ENCODE assay signal across 11 mouse cellular contexts in the genomic region with DNA sequence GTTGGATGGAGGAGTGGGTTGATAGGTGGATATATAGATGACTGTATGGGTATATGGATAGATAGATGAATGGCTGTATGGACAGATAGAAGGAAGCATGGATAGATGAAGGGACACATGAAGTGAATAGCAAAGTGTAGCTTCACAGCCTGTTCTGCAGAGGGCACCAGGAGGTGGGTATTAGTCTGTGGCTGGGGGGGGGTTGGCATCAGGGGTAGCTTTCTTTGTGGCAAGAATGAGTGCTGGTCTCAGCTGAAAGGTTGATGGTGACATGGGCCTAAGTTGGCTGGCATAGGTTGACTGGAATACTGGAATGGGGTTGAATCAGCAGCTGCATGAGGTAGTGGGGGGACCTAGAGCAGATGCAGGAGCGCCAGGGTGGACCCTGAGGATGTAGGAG. TPM values are rescaled to one million over a fixed set of nuclear protein-coding genes. Genes with fewer than 3 reads are reported as not detected.
DNase-seq lines count a peak whose midpoint lies in the region; ATAC-seq and TF ChIP-seq lines count a peak whose summit lies in the region.
"Had no signal": no experiment of that assay in that cellular context is flagged by ENCODE, and none has a peak within 500 bp of the region (broad histone marks: within the 10 kb centered on the region; RNA-seq: fewer than 3 reads in every experiment).

No protein-coding gene starts in this region.

- H3K4me2 ChIP-seq in forebrain, embryonic 12.5 days: peak overlapping the region; percentile 89
- peak overlapping the region; percentile 83 for H3K4me2 ChIP-seq in hindbrain, embryonic 15.5 days
- peak overlapping the region; percentile 86 for H3K4me2 ChIP-seq in midbrain, postnatal 0 days (ENCODE audit: low read depth, low read length, poor library complexity, severe bottlenecking)
- no peak overlapping the region for H3K4me2 ChIP-seq in kidney, embryonic 14.5 days (replicated peaks; ENCODE audit: low read depth, low read length)

- peak overlapping the region; percentile 19; the same call in 1 of the 2 replicates for H3K4me3 ChIP-seq in left cerebral cortex, adult 2 months
- peak overlapping the region; percentile 66 for H3K4me3 ChIP-seq in forebrain, embryonic 12.5 days (replicated peaks)
- H3K4me3 ChIP-seq in hindbrain, embryonic 15.5 days: peak overlapping the region; percentile 68
- H3K4me3 ChIP-seq in midbrain, postnatal 0 days (ENCODE audit: low read depth, low read length): peak overlapping the region; percentile 77
- H3K4me3 ChIP-seq in kidney, embryonic 14.5 days (ENCODE audit: low read length): no peak overlapping the region
- H3K4me3 ChIP-seq: erythroblast, embryonic 14.5 days had no signal

- peaks cover 48% of the 10 kb centered on the region for H3K4me1 ChIP-seq in forebrain, embryonic 12.5 days
- peaks cover 53% of the 10 kb centered on the region for H3K4me1 ChIP-seq in hindbrain, embryonic 15.5 days (replicated peaks)
- peaks cover 12% of the 10 kb centered on the region for H3K4me1 ChIP-seq in midbrain, postnatal 0 days (ENCODE audit: insufficient read depth, low read length)
- peaks cover 12% of the 10 kb centered on the region for H3K4me1 ChIP-seq in kidney, embryonic 14.5 days (ENCODE audit: control insufficient read depth, insufficient read depth, low read length)

- peak overlapping the region; percentile 95 for H3K9ac ChIP-seq in forebrain, embryonic 12.5 days
- H3K9ac ChIP-seq in hindbrain, embryonic 15.5 days: peak overlapping the region; percentile 91
- peak overlapping the region; percentile 100 for H3K9ac ChIP-seq in midbrain, postnatal 0 days (replicated peaks; ENCODE audit: low read length, poor library complexity, severe bottlenecking)
- no peak overlapping the region for H3K9ac ChIP-seq in kidney, embryonic 14.5 days (ENCODE audit: low read depth, low read length)

- intact Hi-C loops in left cerebral cortex, adult 2 months (cut with DNase I): no loop called here
- intact Hi-C loops in left cerebral cortex, postnatal 36 days (cut with DNase I): loop anchor here (5.0 kb wide), 2 partner anchors 34 to 59 kb away; a partner anchor contains a TSS

- H3K36me3 ChIP-seq in forebrain, embryonic 12.5 days (replicated peaks): peaks cover 17% of the 10 kb centered on the region
- peaks cover 9% of the 10 kb centered on the region for H3K36me3 ChIP-seq in hindbrain, embryonic 15.5 days
- peaks cover 11% of the 10 kb centered on the region; the same call in 1 of the 2 replicates for H3K36me3 ChIP-seq in midbrain, postnatal 0 days (ENCODE audit: insufficient read depth, low read length)
- H3K36me3 ChIP-seq in kidney, embryonic 14.5 days (ENCODE audit: control insufficient read depth, insufficient read depth, low read length): no peaks in the 10 kb centered on the region

- peaks cover 5% of the 10 kb centered on the region for H3K27me3 ChIP-seq in forebrain, embryonic 12.5 days
- no peaks in the 10 kb centered on the region for H3K27me3 ChIP-seq in hindbrain, embryonic 15.5 days
- no peaks in the 10 kb centered on the region for H3K27me3 ChIP-seq in midbrain, postnatal 0 days (ENCODE audit: insufficient read depth, low read length)
- peaks cover 72% of the 10 kb centered on the region for H3K27me3 ChIP-seq in kidney, embryonic 14.5 days (ENCODE audit: control insufficient read depth, insufficient read depth, low read length)

- WGBS in forebrain, embryonic 12.5 days: 0% methylated on average over 1 of the region's 1 CpGs
- WGBS in hindbrain, embryonic 15.5 days: 0% methylated on average over 1 of the region's 1 CpGs
- 0% methylated on average over 1 of the region's 1 CpGs for WGBS in midbrain, postnatal 0 days
- 0% methylated on average over 1 of the region's 1 CpGs for WGBS in kidney, embryonic 14.5 days

- H3K9me3 ChIP-seq in forebrain, embryonic 12.5 days: no peaks in the 10 kb centered on the region
- H3K9me3 ChIP-seq in hindbrain, embryonic 15.5 days: no peaks in the 10 kb centered on the region
- no peaks in the 10 kb centered on the region for H3K9me3 ChIP-seq in midbrain, postnatal 0 days (ENCODE audit: low read length)
- H3K9me3 ChIP-seq in kidney, embryonic 14.5 days (ENCODE audit: control insufficient read depth, low read length): no peaks in the 10 kb centered on the region

- peak overlapping the region; percentile 99 for H3K27ac ChIP-seq in left cerebral cortex, adult 2 months
- peak overlapping the region; percentile 97 for H3K27ac ChIP-seq in forebrain, embryonic 12.5 days
- peak overlapping the region; percentile 97 for H3K27ac ChIP-seq in hindbrain, embryonic 15.5 days (replicated peaks)
- H3K27ac ChIP-seq in midbrain, postnatal 0 days (ENCODE audit: low read depth, low read length): peak overlapping the region; percentile 99
- no peak overlapping the region for H3K27ac ChIP-seq in kidney, embryonic 14.5 days (ENCODE audit: low read depth, low read length)

- no peak for TF ChIP-seq CTCF in left cerebral cortex, adult 2 months (IDR thresholded peaks at IDR 0.05)
- TF ChIP-seq CTCF in midbrain, postnatal 0 days (IDR thresholded peaks at IDR 0.05): peak; percentile 26; the same call in 1 of the 2 replicates

- no peak for DNase-seq in left cerebral cortex, adult 2 months (ENCODE audit: extremely low spot score in 1 of 2, low spot score in 2 of 2)
- no peak for DNase-seq in left cerebral cortex, postnatal 36 days (ENCODE audit: low spot score in 2 of 2)
- DNase-seq in midbrain, postnatal 0 days (ENCODE audit: low spot score): no peak
- DNase-seq in thymus, postnatal 14 days: no peak
- DNase-seq: kidney, postnatal 14 days had no signal

- no peak for ATAC-seq in forebrain, embryonic 12.5 days (ENCODE audit: low FRiP score)
- peak; percentile 13 for ATAC-seq in hindbrain, embryonic 15.5 days (ENCODE audit: low FRiP score, low read depth)
- peak; percentile 6 for ATAC-seq in midbrain, postnatal 0 days (ENCODE audit: low FRiP score)
- no peak for ATAC-seq in kidney, embryonic 14.5 days (ENCODE audit: low FRiP score, low TSS enrichment)
- ATAC-seq in megakaryocyte progenitor cell, adult 5-6 weeks (replicated peaks; ENCODE audit: poor library complexity): no peak

RNA-seq across cellular contexts. Expression of a gene that starts 12.4 kb away (rescaled TPM):
- 100 to 1,000 TPM; 278 to 294 TPM for total RNA-seq in left cerebral cortex, adult 2 months (2021)
- 100 to 1,000 TPM; 282 to 313 TPM for total RNA-seq in left cerebral cortex, postnatal 36 days (2021)
- polyA plus RNA-seq in forebrain, embryonic 12.5 days (2016; fragmentation: Nextera tagmentation; extraction: Ambion mirVana): 10.6 and 12.0 TPM in 2 replicates
- 16.7 and 16.9 TPM in 2 replicates for polyA plus RNA-seq in hindbrain, embryonic 15.5 days (2015; fragmentation: Nextera tagmentation; extraction: Ambion mirVana)
- 589 and 657 TPM in 2 replicates for total RNA-seq in midbrain, postnatal 0 days (2014; rRNA removed)
- polyA plus RNA-seq in midbrain, postnatal 0 days (2015; fragmentation: Nextera tagmentation; extraction: Ambion mirVana): 24.2 and 26.9 TPM in 2 replicates
- polyA plus RNA-seq in kidney, embryonic 14.5 days (2014; fragmentation: Nextera tagmentation; extraction: Ambion mirVana): 0.50 and 0.70 TPM in 2 replicates
- total RNA-seq in megakaryocyte progenitor cell, adult 5-6 weeks (2015): not detected in 2 replicates
- not detected in 2 replicates for total RNA-seq in megakaryocyte progenitor cell, adult 5-6 weeks (2017)
- polyA plus RNA-seq: erythroblast, embryonic 14.5 days had no signal

RNA-seq across cellular contexts. Expression of a gene that starts 24.0 kb away (rescaled TPM):
- total RNA-seq in left cerebral cortex, adult 2 months (2021): 10 to 100 TPM in 1 of 2 experiments, 1 to 10 TPM in 1; 9.8 to 10.0 TPM
- 10 to 100 TPM in 1 of 2 experiments, 1 to 10 TPM in 1; 6.8 to 10.4 TPM for total RNA-seq in left cerebral cortex, postnatal 36 days (2021)
- polyA plus RNA-seq in forebrain, embryonic 12.5 days (2016; fragmentation: Nextera tagmentation; extraction: Ambion mirVana): 4.8 TPM in 2 replicates
- polyA plus RNA-seq in hindbrain, embryonic 15.5 days (2015; fragmentation: Nextera tagmentation; extraction: Ambion mirVana): 3.7 and 5.0 TPM in 2 replicates
- 7.1 and 11.8 TPM in 2 replicates for total RNA-seq in midbrain, postnatal 0 days (2014; rRNA removed)
- 2.1 and 3.7 TPM in 2 replicates for polyA plus RNA-seq in midbrain, postnatal 0 days (2015; fragmentation: Nextera tagmentation; extraction: Ambion mirVana)
- polyA plus RNA-seq in kidney, embryonic 14.5 days (2014; fragmentation: Nextera tagmentation; extraction: Ambion mirVana): 0.88 and 1.6 TPM in 2 replicates
- total RNA-seq in megakaryocyte progenitor cell, adult 5-6 weeks (2015): not detected in 2 replicates
- not detected in 2 replicates for total RNA-seq in megakaryocyte progenitor cell, adult 5-6 weeks (2017)
- polyA plus RNA-seq: limb, embryonic 11.5 days had no signal

RNA-seq across cellular contexts. Expression of a gene that starts 26.6 kb away (rescaled TPM):
- 10 to 100 TPM; 72.3 to 86.6 TPM for total RNA-seq in left cerebral cortex, adult 2 months (2021)
- total RNA-seq in left cerebral cortex, postnatal 36 days (2021): 10 to 100 TPM; 76.5 to 77.6 TPM
- 47.2 and 56.8 TPM in 2 replicates for polyA plus RNA-seq in forebrain, embryonic 12.5 days (2016; fragmentation: Nextera tagmentation; extraction: Ambion mirVana)
- 44.0 and 45.7 TPM in 2 replicates for polyA plus RNA-seq in hindbrain, embryonic 15.5 days (2015; fragmentation: Nextera tagmentation; extraction: Ambion mirVana)
- 25.5 and 38.5 TPM in 2 replicates for total RNA-seq in midbrain, postnatal 0 days (2014; rRNA removed)
- polyA plus RNA-seq in midbrain, postnatal 0 days (2015; fragmentation: Nextera tagmentation; extraction: Ambion mirVana): 22.7 and 25.4 TPM in 2 replicates
- polyA plus RNA-seq in kidney, embryonic 14.5 days (2014; fragmentation: Nextera tagmentation; extraction: Ambion mirVana): 64.9 and 78.9 TPM in 2 replicates
- 27.5 and 35.2 TPM in 2 replicates for total RNA-seq in megakaryocyte progenitor cell, adult 5-6 weeks (2015)
- total RNA-seq in megakaryocyte progenitor cell, adult 5-6 weeks (2017): 17.4 and 22.6 TPM in 2 replicates

RNA-seq across cellular contexts. Expression of a gene that starts 55.1 kb away (rescaled TPM):
- total RNA-seq in left cerebral cortex, adult 2 months (2021): 100 to 1,000 TPM; 192 to 201 TPM
- 100 to 1,000 TPM; 169 to 185 TPM for total RNA-seq in left cerebral cortex, postnatal 36 days (2021)
- polyA plus RNA-seq in forebrain, embryonic 12.5 days (2016; fragmentation: Nextera tagmentation; extraction: Ambion mirVana): 121 and 125 TPM in 2 replicates
- polyA plus RNA-seq in hindbrain, embryonic 15.5 days (2015; fragmentation: Nextera tagmentation; extraction: Ambion mirVana): 148 and 165 TPM in 2 replicates
- total RNA-seq in midbrain, postnatal 0 days (2014; rRNA removed): 247 and 273 TPM in 2 replicates
- polyA plus RNA-seq in midbrain, postnatal 0 days (2015; fragmentation: Nextera tagmentation; extraction: Ambion mirVana): 150 and 154 TPM in 2 replicates
- 122 and 138 TPM in 2 replicates for polyA plus RNA-seq in kidney, embryonic 14.5 days (2014; fragmentation: Nextera tagmentation; extraction: Ambion mirVana)
- 60.6 and 62.7 TPM in 2 replicates for total RNA-seq in megakaryocyte progenitor cell, adult 5-6 weeks (2015)
- total RNA-seq in megakaryocyte progenitor cell, adult 5-6 weeks (2017): 30.4 and 38.3 TPM in 2 replicates

RNA-seq across cellular contexts. Expression of a gene that starts 55.2 kb away (rescaled TPM):
- total RNA-seq in left cerebral cortex, adult 2 months (2021): 10 to 100 TPM; 15.5 to 21.0 TPM
- total RNA-seq in left cerebral cortex, postnatal 36 days (2021): 10 to 100 TPM; 18.9 to 20.2 TPM
- polyA plus RNA-seq in forebrain, embryonic 12.5 days (2016; fragmentation: Nextera tagmentation; extraction: Ambion mirVana): 29.8 and 34.2 TPM in 2 replicates
- 21.3 and 23.6 TPM in 2 replicates for polyA plus RNA-seq in hindbrain, embryonic 15.5 days (2015; fragmentation: Nextera tagmentation; extraction: Ambion mirVana)
- 18.5 and 19.3 TPM in 2 replicates for total RNA-seq in midbrain, postnatal 0 days (2014; rRNA removed)
- 23.8 and 27.7 TPM in 2 replicates for polyA plus RNA-seq in midbrain, postnatal 0 days (2015; fragmentation: Nextera tagmentation; extraction: Ambion mirVana)
- 13.2 and 16.6 TPM in 2 replicates for polyA plus RNA-seq in kidney, embryonic 14.5 days (2014; fragmentation: Nextera tagmentation; extraction: Ambion mirVana)
- 1.2 and 2.5 TPM in 2 replicates for total RNA-seq in megakaryocyte progenitor cell, adult 5-6 weeks (2015)
- 0.30 and 1.7 TPM in 2 replicates for total RNA-seq in megakaryocyte progenitor cell, adult 5-6 weeks (2017)

Comparison
In these comparisons a context has a peak if more than half of its experiments do, and no peak if none do; other contexts are left out.
1. ATAC-seq: peak in hindbrain, embryonic 15.5 days (single experiment) and midbrain, postnatal 0 days (single experiment); none in forebrain, embryonic 12.5 days (single experiment), kidney, embryonic 14.5 days (single experiment) and megakaryocyte progenitor cell, adult 5-6 weeks (single experiment).
2. RNA of a gene that starts 12.4 kb away (total RNA-seq): 589 to 657 TPM in midbrain, postnatal 0 days, 282 to 313 TPM in left cerebral cortex, postnatal 36 days and 278 to 294 TPM in left cerebral cortex, adult 2 months; not detected in megakaryocyte progenitor cell, adult 5-6 weeks; every median in the first group is over 100 times any median in the second.